Mouse (Mus musculus) hindbrain, embryonic 16.5 days (tissue): ENCODE results near the gene Perp. TPM values are rescaled to one million over a fixed set of nuclear protein-coding genes. Genes with fewer than 3 reads are reported as not detected.

Source experiments
- ATAC-seq: fragments of 200-750 bp; cut with Nextera tagmentation; 2 replicates; pipeline ENCODE4 v1.8.0; 2017; ENCODE audit warnings: moderate TSS enrichment, moderate library complexity
- H3K27ac ChIP-seq: fragments of 300-500 bp; sonication (generic); 2 replicates; pipeline ENCODE4 v1.5.1; 2014; ENCODE audit warnings: low read depth, mild to moderate bottlenecking, control low read depth, low read length, moderate library complexity
- H3K27me3 ChIP-seq: fragments of 300-500 bp; sonication (generic); replicated peaks from 2 replicates; pipeline ENCODE4 v1.6.1; 2014; ENCODE audit warnings: low read length; ENCODE audit not compliant: control insufficient read depth, insufficient read depth
- H3K36me3 ChIP-seq: fragments of 300-500 bp; sonication (generic); 2 replicates; pipeline ENCODE4 v1.6.1; 2014; ENCODE audit warnings: mild to moderate bottlenecking, low read length, moderate library complexity, mixed read lengths; ENCODE audit not compliant: control insufficient read depth, insufficient read depth
- H3K4me1 ChIP-seq: fragments of 300-500 bp; sonication (generic); 2 replicates; pipeline ENCODE4 v1.6.1; 2014; ENCODE audit warnings: low read depth, low read length; ENCODE audit not compliant: control insufficient read depth, insufficient read depth
- H3K4me2 ChIP-seq: fragments of 300-500 bp; sonication (generic); 2 replicates; pipeline ENCODE4 v1.6.1; 2014; ENCODE audit warnings: mild to moderate bottlenecking, low read length, control low read depth, moderate library complexity
- H3K4me3 ChIP-seq: fragments of 300-500 bp; sonication (generic); 2 replicates; pipeline ENCODE4 v1.5.1; 2014; ENCODE audit warnings: mild to moderate bottlenecking, low read length, control low read depth, moderate library complexity
- H3K9ac ChIP-seq: fragments of 300-500 bp; sonication (generic); 2 replicates; pipeline ENCODE4 v1.6.1; 2014; ENCODE audit warnings: low read depth, mild to moderate bottlenecking, control low read depth, low read length, moderate library complexity
- H3K9me3 ChIP-seq: fragments of 300-500 bp; sonication (generic); 2 replicates; pipeline ENCODE4 v1.6.1; 2014; ENCODE audit warnings: mild to moderate bottlenecking, low read length, moderate library complexity; ENCODE audit not compliant: control insufficient read depth
- WGBS: fragments of 180-500 bp; shearing (Covaris S2); extraction: QIAGEN DNeasy Blood & Tissue Kit; methylation state at CpG from one replicate; pipeline ENCODE4 v1.1.7; 2014; 5-methylcytosine and 5-hydroxymethylcytosine counted together
- polyA plus RNA-seq: library from polyadenylated mRNA; unstranded; fragments of >200 nt; fragmentation: Nextera tagmentation; extraction: Ambion mirVana; gene quantifications from 2 replicates; pipeline ENCODE4 v1.2.1, GENCODE M21; 2015

Perp gene
- polyA plus RNA-seq, 1 experiment from 2014 or later, result 16.3 TPM

DNA sequence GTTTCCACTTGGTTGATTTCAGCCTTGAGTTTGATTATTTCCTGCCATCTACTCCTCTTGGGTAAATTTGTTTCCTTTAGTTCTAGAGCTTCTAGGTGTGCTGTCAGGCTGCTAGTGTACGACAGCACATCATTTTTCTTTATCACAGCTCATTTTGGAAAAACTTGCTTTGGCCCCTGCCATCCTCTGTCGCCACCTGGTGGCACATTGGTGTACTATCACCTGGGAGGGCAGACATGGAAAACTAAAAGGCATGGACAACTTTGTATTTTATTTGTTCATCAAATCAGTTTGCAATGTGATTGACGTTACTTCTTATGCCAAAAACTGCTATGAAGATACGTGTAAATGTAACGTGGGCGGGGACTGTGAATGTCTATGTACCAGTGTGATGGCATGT lies 59.3 kb downstream of the Perp start:
- Histone ChIP-seq H3K27me3 (no peaks in the 10 kb centered on the region), H3K27ac (no peak overlapping the region), H3K4me2 (no peak overlapping the region), H3K4me1 (no peaks in the 10 kb centered on the region), H3K4me3 (no peak overlapping the region), H3K36me3 (no peaks in the 10 kb centered on the region), H3K9me3 (no peaks in the 10 kb centered on the region), H3K9ac (no peak overlapping the region)
- 29% methylated on average over 6 of the region's 6 CpGs for WGBS
- ATAC-seq, result no peak

Other genes starting within 250 kb of the Perp start
- gene Arfgef3, start 101.1 kb upstream of the Perp start, polyA plus RNA-seq, result 6.3 and 6.5 TPM in 2 replicates
- 0.48 and 0.55 TPM in 2 replicates for gene Gm4922, start 58.2 kb upstream of the Perp start, polyA plus RNA-seq
- gene Tnfaip3, start 170.6 kb downstream of the Perp start, polyA plus RNA-seq, result 2.9 and 3.0 TPM in 2 replicates